Mouse (Mus musculus) heart, adult 2 months (tissue): ENCODE data around the gene Etfb. TPM values are rescaled to one million over a fixed set of nuclear protein-coding genes. Genes with fewer than 3 reads are reported as not detected.

Experiments
- DNase-seq, 2 experiments: peaks; one replicate each; pipeline ENCODE4 v3.0.0; 2021
- H3K27ac ChIP-seq: fragments of 200-600 bp; 2 replicates; pipeline ENCODE4 v1.8.1; 2022
- H3K27me3 ChIP-seq: fragments of 200-500 bp; 2 replicates; pipeline ENCODE4 v1.6.1; 2012; ENCODE audit warnings: mild to moderate bottlenecking, low read length, inconsistent platforms, mixed read lengths; ENCODE audit not compliant: control insufficient read depth, insufficient read depth
- H3K36me3 ChIP-seq: fragments of 200-500 bp; 2 replicates; pipeline ENCODE4 v1.6.1; 2012; ENCODE audit warnings: low read length, inconsistent platforms; ENCODE audit not compliant: control insufficient read depth, insufficient read depth
- H3K4me1 ChIP-seq: fragments of 200-500 bp; 2 replicates; pipeline ENCODE4 v1.6.1; 2011; ENCODE audit warnings: low read length; ENCODE audit not compliant: control insufficient read depth, insufficient read depth
- H3K4me3 ChIP-seq: fragments of 200-600 bp; 2 replicates; pipeline ENCODE4 v1.8.1; 2022
- H3K79me2 ChIP-seq: fragments of 200-500 bp; replicated peaks from 2 replicates; pipeline ENCODE4 v1.6.1; 2012; ENCODE audit warnings: mild to moderate bottlenecking, inconsistent platforms, low read length, moderate library complexity, mixed read lengths; ENCODE audit not compliant: control insufficient read depth, insufficient read depth
- H3K9ac ChIP-seq: fragments of 200-500 bp; 2 replicates; pipeline ENCODE4 v1.6.1; 2012; ENCODE audit warnings: low read depth, mild to moderate bottlenecking, control low read depth, inconsistent platforms, low read length, mixed read lengths
- CTCF ChIP-seq: fragments of 200-600 bp; IDR thresholded peaks from 2 replicates; pipeline ENCODE4 v1.8.1; 2022; ENCODE audit warnings: antibody characterized with exemption, mild to moderate bottlenecking, moderate library complexity
- EP300 ChIP-seq: fragments of 200-500 bp; IDR thresholded peaks from 2 replicates; pipeline ENCODE4 v1.6.1; 2011; ENCODE audit warnings: low read depth, low read length, control low read depth; ENCODE audit not compliant: insufficient read depth
- POLR2A ChIP-seq: fragments of 200-500 bp; IDR thresholded peaks from 2 replicates; pipeline ENCODE4 v1.6.1; 2011; ENCODE audit warnings: mild to moderate bottlenecking, low read depth, low read length, control low read depth; ENCODE audit not compliant: insufficient read depth
- WGBS: fragments of 180-500 bp; shearing (Covaris S2); methylation state at CpG from one replicate; pipeline ENCODE4 v1.1.7; 2018; 5-methylcytosine and 5-hydroxymethylcytosine counted together
- intact Hi-C: fragments of 180-260 bp; cut with DNase I; formaldehyde crosslinking; loops from one replicate; pipeline ENCODE4 v1.15.1; 2025
- polyA plus RNA-seq: library from polyadenylated mRNA; depleted of rRNA; stranded (reverse); fragments of >200 nt; gene quantifications from 2 replicates; pipeline ENCODE4 v1.2.3, GENCODE M21; 2012
- total RNA-seq, 2 experiments: library from RNA; stranded (reverse); gene quantifications; 2 replicates each; pipeline ENCODE4 v1.2.3; 2021

Gene Etfb
- total and polyA plus RNA-seq, 3 experiments = 731 to 1,384 (median 1,250) TPM

- no peaks in the 10 kb centered on the region; the same call in 1 of the 2 replicates for H3K27me3 ChIP-seq
- no peak overlapping the region for H3K27ac ChIP-seq
- H3K36me3 ChIP-seq = no peaks in the 10 kb centered on the region
- no peaks in the 10 kb centered on the region for H3K79me2 ChIP-seq
- no peak overlapping the region for H3K4me3 ChIP-seq
- no peak for DNase-seq
- H3K9ac ChIP-seq = no peak overlapping the region
- TF ChIP-seq CTCF (no peak), POLR2A (no peak), EP300 (no peak)
- H3K4me1 ChIP-seq = no peaks in the 10 kb centered on the region
- intact Hi-C loops = no loop called here
- WGBS = 67% methylated on average over 8 of the region's 8 CpGs
Observed at GRCm38 (mm10) chr7:43482090-43482716, 38.3 kb downstream of the Etfb start.

- 9% methylated on average over 10 of the region's 10 CpGs for whole genome bisulfite sequencing
- DNase-seq = no peak
Observed at GRCm38 (mm10) chr7:43483236-43483635, 39.4 kb downstream of the Etfb start.

GRCm38 (mm10) chr7:43488646-43489045 lies 44.8 kb downstream of the Etfb start:
- Histone ChIP-seq H3K9ac (no peak overlapping the region), H3K4me3 (no peak overlapping the region), H3K79me2 (no peaks in the 10 kb centered on the region), H3K27ac (no peak overlapping the region), H3K36me3 (no peaks in the 10 kb centered on the region), H3K27me3 (peaks cover 3% of the 10 kb centered on the region; the same call in 1 of the 2 replicates), H3K4me1 (no peaks in the 10 kb centered on the region)
- WGBS = 30% methylated on average over 5 of the region's 5 CpGs
- intact Hi-C loops = no loop called here
- TF ChIP-seq POLR2A = no peak
- TF ChIP-seq CTCF = no peak
- TF ChIP-seq EP300 = no peak
- DNase-seq = no peak

More at GRCm38 (mm10) chr7:43483236-43483635, 39.4 kb downstream of the Etfb start:
- no peak overlapping the region for H3K9ac ChIP-seq
- no peak for TF ChIP-seq POLR2A
- TF ChIP-seq CTCF = no peak
- no peak for TF ChIP-seq EP300
- H3K4me1 ChIP-seq = no peaks in the 10 kb centered on the region
- H3K27me3 ChIP-seq = no peaks in the 10 kb centered on the region; the same call in 1 of the 2 replicates
- no peaks in the 10 kb centered on the region for H3K36me3 ChIP-seq
- no peak overlapping the region for H3K4me3 ChIP-seq
- H3K27ac ChIP-seq = no peak overlapping the region
- no peaks in the 10 kb centered on the region for H3K79me2 ChIP-seq
- intact Hi-C loops = no loop called here

DNA sequence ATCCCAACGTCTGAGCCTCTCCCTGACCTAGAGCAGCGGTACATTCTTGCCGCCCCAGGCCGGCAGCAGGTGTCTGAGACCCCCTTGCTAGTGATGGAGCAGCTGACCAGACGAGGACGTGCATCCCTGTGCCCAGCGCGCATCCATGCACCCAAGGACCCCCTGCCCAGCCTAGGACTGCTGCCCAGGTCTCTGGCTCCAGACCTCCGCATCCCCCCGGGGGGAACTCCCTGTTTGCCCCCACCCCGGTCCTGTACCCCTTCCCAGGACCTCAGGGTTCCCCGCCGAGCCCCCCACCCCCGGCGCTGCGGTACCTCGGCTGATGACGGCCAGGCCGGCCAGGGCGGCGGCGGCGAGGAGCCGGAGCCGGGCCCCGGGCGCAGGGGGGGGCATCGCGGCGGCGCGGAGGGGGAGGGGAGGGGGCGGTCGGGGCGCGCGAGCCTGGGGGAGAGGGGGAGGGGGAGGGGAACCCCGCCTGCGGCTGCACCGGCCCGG lies 45.8 kb downstream of the Etfb start, which contains the start of gene Iglon5:
TSS of gene Iglon5 (minus strand) at position 445 of the 495 bp plus-strand sequence.
- no peak for TF ChIP-seq EP300
- TF ChIP-seq POLR2A = no peak
- 4% methylated on average over 19 of the region's 41 CpGs for WGBS
- intact Hi-C loops = no loop called here
- Histone ChIP-seq H3K79me2 (no peaks in the 10 kb centered on the region), H3K9ac (no peak within 1 kb of the TSS), H3K27ac (no peak within 1 kb of the TSS), H3K4me3 (no peak within 1 kb of the TSS), H3K27me3 (peaks cover 3% of the 10 kb centered on the region; the same call in 1 of the 2 replicates), H3K4me1 (no peaks in the 10 kb centered on the region), H3K36me3 (no peaks in the 10 kb centered on the region)
- peak in 1 of 2 experiments; percentile 15 for DNase-seq

DNA sequence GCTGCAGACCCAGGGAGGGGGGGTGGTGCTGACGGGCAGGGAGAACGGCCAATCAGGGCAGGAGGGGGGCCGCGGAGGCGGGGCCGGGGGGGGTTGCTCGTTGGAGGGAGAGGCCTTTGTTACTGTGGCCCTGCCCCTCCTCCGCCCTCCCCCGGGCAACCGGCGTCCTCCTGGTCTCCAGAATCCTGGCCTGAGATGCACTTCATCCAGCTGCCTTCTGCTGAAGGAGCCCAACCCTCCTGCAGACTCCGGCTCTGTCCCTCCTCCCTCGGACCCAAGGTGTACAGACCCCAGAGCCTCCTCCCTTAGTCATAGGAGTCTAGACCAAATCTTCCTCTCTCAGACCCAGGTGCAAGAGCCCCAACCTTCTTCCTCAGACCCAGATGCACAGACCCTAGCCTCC lies 46.3 kb downstream of the Etfb start:
- Histone ChIP-seq H3K27ac (no peak overlapping the region), H3K4me1 (no peaks in the 10 kb centered on the region), H3K27me3 (peaks cover 3% of the 10 kb centered on the region; the same call in 1 of the 2 replicates), H3K79me2 (no peaks in the 10 kb centered on the region), H3K4me3 (no peak overlapping the region), H3K36me3 (no peaks in the 10 kb centered on the region), H3K9ac (no peak overlapping the region)
- intact Hi-C loops = no loop called here
- WGBS = 3% methylated on average over 9 of the region's 13 CpGs
- peak; percentile 23 to 30 for DNase-seq
- TF ChIP-seq EP300 (no peak), POLR2A (no peak), CTCF (no peak)

DNA sequence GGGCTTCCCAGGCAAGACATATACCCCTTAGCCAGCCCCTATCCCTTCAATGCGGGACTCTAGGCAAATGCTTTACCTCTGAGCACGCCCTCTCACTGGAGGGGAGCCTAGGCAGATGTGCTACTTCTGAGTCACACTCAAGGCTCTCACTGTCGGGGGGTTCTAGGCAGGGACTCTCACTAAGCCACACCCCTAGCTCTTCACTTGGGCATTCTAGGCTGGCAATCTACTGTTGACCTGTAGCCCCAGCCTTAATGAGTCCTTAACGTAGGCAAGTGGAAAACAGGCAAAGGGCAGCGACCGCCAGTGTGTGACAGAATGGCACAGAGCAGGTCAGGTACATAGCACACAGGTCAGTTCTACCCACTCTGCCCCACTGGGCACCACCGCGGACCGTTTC lies 47.0 kb downstream of the Etfb start:
- Histone ChIP-seq H3K4me1 (no peaks in the 10 kb centered on the region), H3K4me3 (no peak overlapping the region), H3K27me3 (peaks cover 3% of the 10 kb centered on the region; the same call in 1 of the 2 replicates), H3K79me2 (no peaks in the 10 kb centered on the region), H3K36me3 (no peaks in the 10 kb centered on the region), H3K27ac (no peak overlapping the region), H3K9ac (no peak overlapping the region)
- no peak for DNase-seq
- WGBS = 57% methylated on average over 9 of the region's 9 CpGs
- no peak for TF ChIP-seq EP300
- no peak for TF ChIP-seq POLR2A
- no peak for TF ChIP-seq CTCF
- intact Hi-C loops = no loop called here
